Mouse (Mus musculus): Measurements from ENCODE around the gene Ap2a2. TPM values are rescaled to one million over a fixed set of nuclear protein-coding genes. Genes with fewer than 3 reads are reported as not detected.
A peak's percentile ranks its signal among the peaks of the same experiment; 100 is the strongest.
"Not testable (repeated sequence)": the region's sequence is repeated elsewhere in the genome, so short reads cannot be mapped to it uniquely, and the experiment has no call there.

Gene Ap2a2
- polyA plus RNA-seq, 1 experiment from 2014 or later, result 104 TPM

DNA sequence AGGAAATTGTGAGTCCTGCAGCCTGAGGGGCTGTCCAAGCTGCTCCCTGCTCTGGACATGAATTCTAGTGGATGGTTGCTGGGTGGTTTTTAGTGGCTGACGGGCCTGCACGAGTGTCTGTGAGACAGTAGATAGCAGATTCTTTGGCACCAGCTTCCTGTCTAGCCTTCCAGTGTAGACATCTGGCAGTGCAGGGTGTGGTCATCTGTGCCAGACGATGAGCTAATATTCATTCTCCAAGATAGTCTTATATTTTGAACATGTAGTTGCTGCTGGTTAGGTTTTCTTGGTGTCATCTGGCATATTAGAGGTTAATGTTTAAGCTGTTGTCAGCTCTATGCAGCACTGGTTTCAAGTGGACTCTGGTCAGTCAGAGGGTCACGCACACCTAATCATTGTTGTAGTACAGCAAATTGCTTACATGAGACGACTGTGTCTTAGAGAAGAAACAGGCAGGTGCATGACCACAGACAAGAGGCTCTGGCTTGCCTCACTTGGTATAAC, 52.4 kb downstream of the Ap2a2 start:
- H3K36me3 ChIP-seq (replicated peaks), result peaks cover 97% of the 10 kb centered on the region
- no peak for DNase-seq (ENCODE audit: extremely low spot score, low spot score)
- no peaks in the 10 kb centered on the region for H3K9me3 ChIP-seq
- H3K4me3 ChIP-seq, result no peak overlapping the region
- no peaks in the 10 kb centered on the region for H3K4me1 ChIP-seq
- 89% methylated on average over 5 of the region's 5 CpGs for WGBS
- H3K27me3 ChIP-seq (ENCODE audit: poor library complexity, severe bottlenecking), result no peaks in the 10 kb centered on the region
- no peak overlapping the region for H3K27ac ChIP-seq

DNA sequence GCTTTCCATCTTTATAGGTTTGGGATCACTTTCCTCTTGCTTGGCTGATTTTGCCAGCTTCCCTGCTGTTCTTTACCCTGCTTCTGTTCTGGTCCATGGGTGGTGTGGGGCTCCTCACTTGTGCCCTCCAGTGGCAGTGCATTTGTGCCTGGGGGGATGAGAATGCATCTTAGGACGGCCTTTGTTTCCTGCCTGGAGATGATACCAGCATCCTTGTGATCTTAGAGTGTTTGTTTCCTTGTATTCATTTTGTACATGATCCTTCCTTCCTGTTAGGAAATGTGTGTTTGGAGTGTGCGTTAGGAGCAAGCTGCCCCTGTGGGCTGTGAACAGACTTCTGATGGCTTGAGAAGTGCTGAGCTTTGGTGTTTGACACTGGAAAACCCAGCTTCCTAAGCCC, 62.2 kb downstream of the Ap2a2 start:
- 85% methylated on average over 2 of the region's 2 CpGs for WGBS

DNA sequence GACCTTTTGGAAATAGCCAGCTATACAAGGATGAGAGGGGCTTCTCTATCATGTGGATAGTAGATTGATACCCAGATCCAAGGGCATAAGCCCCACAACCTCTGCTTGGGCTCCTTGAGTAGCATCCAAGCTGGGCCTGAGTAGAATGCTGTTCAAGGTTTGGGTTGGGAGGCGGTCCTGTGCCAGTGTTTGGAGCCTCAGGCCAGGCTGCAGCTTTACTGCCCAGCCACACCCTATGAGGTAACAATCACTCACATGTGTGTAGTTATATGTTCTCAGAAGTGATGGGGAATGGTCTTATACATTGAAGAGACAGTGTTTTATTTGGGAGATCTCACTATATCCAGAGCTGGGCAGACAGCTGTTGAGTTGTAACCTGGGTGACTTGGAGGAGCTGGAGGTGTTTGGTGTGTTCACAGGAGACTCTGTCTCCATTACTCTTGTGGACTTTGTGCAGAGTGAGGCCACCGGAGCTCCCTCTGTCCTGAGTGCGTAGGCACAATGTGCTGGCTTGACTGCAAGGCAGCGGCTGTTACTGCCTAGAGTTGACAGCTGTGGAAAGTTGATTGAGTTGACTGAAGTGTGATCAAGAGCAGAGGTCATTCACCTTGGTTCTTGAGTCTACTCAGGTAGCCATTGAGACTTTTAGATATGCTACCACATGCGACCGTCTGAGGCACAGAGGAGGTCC, 63.3 kb downstream of the Ap2a2 start:
- H3K4me1 ChIP-seq, result no peaks in the 10 kb centered on the region
- no peak overlapping the region for H3K4me3 ChIP-seq
- peaks cover 97% of the 10 kb centered on the region for H3K36me3 ChIP-seq (replicated peaks)
- no peaks in the 10 kb centered on the region for H3K9me3 ChIP-seq
- DNase-seq (ENCODE audit: extremely low spot score, low spot score), result no peak
- H3K27me3 ChIP-seq (ENCODE audit: poor library complexity, severe bottlenecking), result no peaks in the 10 kb centered on the region
- WGBS, result 95% methylated on average over 6 of the region's 6 CpGs
- no peak overlapping the region for H3K27ac ChIP-seq

More for the DNA sequence above, 62.2 kb downstream of the Ap2a2 start:
- Histone ChIP-seq H3K27ac (no peak overlapping the region), H3K27me3 (ENCODE audit: poor library complexity, severe bottlenecking) (no peaks in the 10 kb centered on the region), H3K36me3 (replicated peaks) (peaks cover 96% of the 10 kb centered on the region), H3K9me3 (no peaks in the 10 kb centered on the region), H3K4me1 (no peaks in the 10 kb centered on the region), H3K4me3 (no peak overlapping the region)
- DNase-seq (ENCODE audit: extremely low spot score, low spot score), result no peak

DNA sequence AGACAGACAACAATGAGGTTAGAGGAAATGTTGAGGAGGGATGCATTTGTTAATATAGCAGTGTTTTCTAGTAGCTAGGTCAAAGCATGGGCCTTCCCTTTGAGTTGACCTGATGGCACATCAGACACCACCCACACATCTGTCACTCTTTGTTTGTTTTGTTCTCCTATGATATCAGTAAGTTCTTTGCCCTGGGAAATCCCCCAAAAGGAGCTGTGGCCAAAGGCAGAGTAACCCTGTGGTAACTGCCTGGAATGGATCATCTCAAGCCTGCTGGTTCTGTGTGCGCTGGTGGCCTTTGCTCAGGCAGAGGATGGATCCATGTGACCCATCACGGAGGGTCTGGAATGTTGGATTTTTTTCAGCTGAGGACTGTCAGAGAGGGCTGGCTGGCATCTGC, 66.0 kb downstream of the Ap2a2 start:
- 97% methylated on average over 2 of the region's 2 CpGs for WGBS
- DNase-seq (ENCODE audit: extremely low spot score, low spot score), result no peak
- Histone ChIP-seq H3K4me3 (no peak overlapping the region), H3K27me3 (ENCODE audit: poor library complexity, severe bottlenecking) (no peaks in the 10 kb centered on the region), H3K4me1 (no peaks in the 10 kb centered on the region), H3K36me3 (replicated peaks) (peaks cover 97% of the 10 kb centered on the region), H3K9me3 (no peaks in the 10 kb centered on the region), H3K27ac (no peak overlapping the region)

DNA sequence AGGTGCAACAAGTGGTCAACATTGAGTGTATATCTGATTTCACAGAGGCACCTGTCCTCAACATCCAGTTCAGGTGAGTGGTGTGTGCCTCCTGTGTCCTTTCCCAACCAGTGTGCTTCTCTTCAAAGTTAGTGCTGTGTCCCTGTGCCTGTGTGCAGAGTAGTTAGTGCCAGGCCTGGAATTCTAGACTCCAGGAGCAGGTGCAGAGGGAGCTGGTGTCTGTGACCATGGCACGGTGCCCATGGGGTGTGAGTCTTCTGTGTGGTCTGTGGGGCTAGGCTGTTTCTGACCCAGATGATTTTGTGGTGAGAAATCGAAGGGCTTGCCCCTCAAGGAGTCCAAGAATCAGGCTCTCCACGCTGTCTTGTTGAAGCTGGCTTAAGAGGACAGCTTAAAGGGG, 67.3 kb downstream of the Ap2a2 start:
- Histone ChIP-seq H3K4me1 (no peaks in the 10 kb centered on the region), H3K9me3 (no peaks in the 10 kb centered on the region), H3K27ac (no peak overlapping the region), H3K4me3 (no peak overlapping the region), H3K27me3 (ENCODE audit: poor library complexity, severe bottlenecking) (no peaks in the 10 kb centered on the region), H3K36me3 (replicated peaks) (peaks cover 97% of the 10 kb centered on the region)
- WGBS, result 95% methylated on average over 3 of the region's 3 CpGs
- DNase-seq (ENCODE audit: extremely low spot score, low spot score), result no peak

- H3K27ac ChIP-seq; DNase-seq (ENCODE audit: extremely low spot score, low spot score); H3K9me3 ChIP-seq; H3K4me1 ChIP-seq; H3K27me3 ChIP-seq (ENCODE audit: poor library complexity, severe bottlenecking); H3K4me3 ChIP-seq: not testable (repeated sequence)
- whole genome bisulfite sequencing, result 100% methylated on average over 1 of the region's 3 CpGs
- peaks cover 18% of the 10 kb centered on the region for H3K36me3 ChIP-seq (replicated peaks)
Measured at GRCm38 (mm10) chr7:141638077-141638476, 76.1 kb downstream of the Ap2a2 start.

GRCm38 (mm10) chr7:141638513-141639334, 76.8 kb downstream of the Ap2a2 start:
- not testable (repeated sequence) for H3K9me3 ChIP-seq; H3K27ac ChIP-seq; H3K4me3 ChIP-seq; H3K27me3 ChIP-seq (ENCODE audit: poor library complexity, severe bottlenecking); H3K4me1 ChIP-seq
- 89% methylated on average over 6 of the region's 8 CpGs for WGBS
- H3K36me3 ChIP-seq (replicated peaks), result peaks cover 12% of the 10 kb centered on the region
- DNase-seq (ENCODE audit: extremely low spot score, low spot score), result peak; percentile 23

DNA sequence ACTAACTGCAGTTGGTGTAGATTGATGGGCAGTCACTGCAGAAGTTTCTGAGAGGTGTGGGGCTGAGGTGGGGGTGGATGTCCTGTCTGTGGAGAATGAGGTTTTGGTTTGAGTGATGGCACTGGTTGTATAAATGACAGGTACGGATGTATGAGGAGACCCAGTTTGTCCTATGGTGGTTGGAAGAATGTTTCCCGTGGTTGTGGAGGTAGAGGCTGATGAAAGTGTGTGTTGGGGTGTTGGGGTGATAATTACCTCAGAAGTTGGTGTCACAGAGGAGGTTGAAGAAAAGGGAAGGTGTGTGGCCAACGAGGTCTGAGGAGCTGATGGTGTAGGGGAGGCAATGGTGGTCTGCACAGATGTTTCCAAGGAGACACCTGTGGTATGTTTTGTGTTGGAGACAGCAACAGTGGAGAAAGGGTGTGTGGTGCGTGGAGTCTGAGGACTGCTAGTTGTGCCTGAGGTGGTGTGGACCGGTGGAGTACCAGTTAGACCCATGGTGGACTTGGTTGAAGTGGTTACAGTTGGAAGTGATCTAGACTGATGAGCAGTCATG, 77.4 kb downstream of the Ap2a2 start:
- not testable (repeated sequence) for H3K4me1 ChIP-seq; DNase-seq (ENCODE audit: extremely low spot score, low spot score); H3K27ac ChIP-seq; H3K27me3 ChIP-seq (ENCODE audit: poor library complexity, severe bottlenecking); H3K36me3 ChIP-seq (replicated peaks); H3K4me3 ChIP-seq; H3K9me3 ChIP-seq
- 83% methylated on average over 5 of the region's 5 CpGs for WGBS

- Histone ChIP-seq H3K27ac (no peak overlapping the region), H3K4me3 (no peak overlapping the region), H3K27me3 (ENCODE audit: poor library complexity, severe bottlenecking) (no peaks in the 10 kb centered on the region), H3K9me3 (no peaks in the 10 kb centered on the region), H3K4me1 (no peaks in the 10 kb centered on the region), H3K36me3 (replicated peaks) (no peaks in the 10 kb centered on the region)
- WGBS, result 88% methylated on average over 1 of the region's 1 CpGs
- DNase-seq (ENCODE audit: extremely low spot score, low spot score), result no peak
Measured at GRCm38 (mm10) chr7:141642375-141642774, 80.4 kb downstream of the Ap2a2 start.

DNA sequence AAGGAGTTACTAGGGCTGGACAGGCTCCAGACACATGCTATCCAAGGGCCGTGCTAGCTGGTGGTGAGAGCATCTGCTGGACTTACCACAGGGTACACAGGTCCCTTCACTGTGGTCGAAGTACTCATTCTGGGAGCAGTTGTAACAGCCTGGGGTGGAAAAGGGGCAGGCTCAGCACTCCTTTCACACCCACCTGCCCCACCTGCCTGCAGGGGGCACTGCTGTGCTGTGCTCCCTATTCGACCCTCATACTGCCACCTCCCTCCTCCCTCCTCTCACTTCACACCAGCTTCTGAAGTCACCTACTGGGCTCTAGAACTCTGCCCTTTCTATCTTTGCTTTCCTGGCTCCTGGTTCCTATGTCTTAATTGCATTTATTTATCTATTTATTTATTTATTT, 81.2 kb downstream of the Ap2a2 start:
- DNase-seq (ENCODE audit: extremely low spot score, low spot score), result no peak
- no peaks in the 10 kb centered on the region for H3K9me3 ChIP-seq
- H3K4me1 ChIP-seq, result peaks cover 5% of the 10 kb centered on the region; the same call in 1 of the 2 replicates
- WGBS, result 56% methylated on average over 3 of the region's 3 CpGs
- H3K36me3 ChIP-seq (replicated peaks), result no peaks in the 10 kb centered on the region
- no peaks in the 10 kb centered on the region for H3K27me3 ChIP-seq (ENCODE audit: poor library complexity, severe bottlenecking)
- no peak overlapping the region for H3K4me3 ChIP-seq
- H3K27ac ChIP-seq, result no peak overlapping the region

DNA sequence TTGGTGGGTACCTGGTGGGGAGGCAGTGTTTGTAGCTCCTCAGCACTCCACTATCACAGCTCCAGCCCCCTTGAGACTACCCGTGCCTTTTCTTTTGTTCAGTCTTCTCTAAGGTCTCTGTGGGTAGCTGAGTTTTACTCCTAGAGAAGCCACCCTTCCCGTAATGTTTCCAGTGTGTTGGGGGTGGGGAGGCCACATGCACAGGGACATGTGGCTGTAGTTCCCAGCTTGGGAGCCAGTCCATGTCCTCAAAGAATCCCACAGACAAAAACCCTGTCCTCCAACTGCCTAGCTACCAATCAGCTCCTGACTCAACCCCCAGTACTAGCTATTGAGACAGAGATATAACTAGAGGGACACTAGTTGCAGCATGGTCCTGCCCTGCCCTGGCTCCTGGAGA, 85.1 kb downstream of the Ap2a2 start:
- WGBS, result 78% methylated on average over 2 of the region's 2 CpGs
- DNase-seq (ENCODE audit: extremely low spot score, low spot score), result no peak
- Histone ChIP-seq H3K27ac (no peak overlapping the region; the same call in 1 of the 2 replicates), H3K4me3 (no peak overlapping the region), H3K9me3 (no peaks in the 10 kb centered on the region), H3K4me1 (peaks cover 8% of the 10 kb centered on the region), H3K36me3 (replicated peaks) (no peaks in the 10 kb centered on the region), H3K27me3 (ENCODE audit: poor library complexity, severe bottlenecking) (no peaks in the 10 kb centered on the region)

DNA sequence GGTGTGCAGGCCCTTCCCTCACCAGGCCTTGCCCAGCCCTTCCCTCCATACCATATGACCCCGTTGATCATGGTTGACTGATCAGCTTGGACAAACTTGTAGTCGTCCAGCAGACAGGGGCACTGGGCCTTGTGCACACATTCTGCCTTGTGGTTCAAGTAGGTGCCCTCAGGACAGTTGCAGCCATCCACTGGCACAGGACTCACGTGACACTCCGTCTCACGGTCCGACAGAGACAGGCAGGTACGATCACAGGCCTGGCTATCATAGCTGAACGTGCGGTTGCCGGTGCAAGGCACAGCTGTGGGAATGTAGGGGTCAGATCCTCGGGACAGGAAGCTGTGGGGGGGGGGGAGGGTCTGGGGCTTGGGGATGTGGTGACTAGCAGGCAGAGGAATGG, 85.8 kb downstream of the Ap2a2 start:
- Histone ChIP-seq H3K27ac (no peak overlapping the region; the same call in 1 of the 2 replicates), H3K27me3 (ENCODE audit: poor library complexity, severe bottlenecking) (no peaks in the 10 kb centered on the region), H3K9me3 (no peaks in the 10 kb centered on the region), H3K4me3 (no peak overlapping the region), H3K36me3 (replicated peaks) (no peaks in the 10 kb centered on the region), H3K4me1 (peaks cover 13% of the 10 kb centered on the region)
- DNase-seq (ENCODE audit: extremely low spot score, low spot score), result no peak
- 80% methylated on average over 11 of the region's 11 CpGs for WGBS

GRCm38 (mm10) chr7:141652191-141652590, 90.2 kb downstream of the Ap2a2 start:
- Histone ChIP-seq H3K4me1 (peaks cover 32% of the 10 kb centered on the region), H3K4me3 (no peak overlapping the region), H3K27ac (peak overlapping the region; percentile 30; the same call in 1 of the 2 replicates), H3K27me3 (ENCODE audit: poor library complexity, severe bottlenecking) (no peaks in the 10 kb centered on the region), H3K9me3 (no peaks in the 10 kb centered on the region), H3K36me3 (replicated peaks) (no peaks in the 10 kb centered on the region)
- 45% methylated on average over 7 of the region's 7 CpGs for WGBS
- no peak for DNase-seq (ENCODE audit: extremely low spot score, low spot score)
